ENCODE assay signal across 20 mouse cellular contexts in the genomic region with DNA sequence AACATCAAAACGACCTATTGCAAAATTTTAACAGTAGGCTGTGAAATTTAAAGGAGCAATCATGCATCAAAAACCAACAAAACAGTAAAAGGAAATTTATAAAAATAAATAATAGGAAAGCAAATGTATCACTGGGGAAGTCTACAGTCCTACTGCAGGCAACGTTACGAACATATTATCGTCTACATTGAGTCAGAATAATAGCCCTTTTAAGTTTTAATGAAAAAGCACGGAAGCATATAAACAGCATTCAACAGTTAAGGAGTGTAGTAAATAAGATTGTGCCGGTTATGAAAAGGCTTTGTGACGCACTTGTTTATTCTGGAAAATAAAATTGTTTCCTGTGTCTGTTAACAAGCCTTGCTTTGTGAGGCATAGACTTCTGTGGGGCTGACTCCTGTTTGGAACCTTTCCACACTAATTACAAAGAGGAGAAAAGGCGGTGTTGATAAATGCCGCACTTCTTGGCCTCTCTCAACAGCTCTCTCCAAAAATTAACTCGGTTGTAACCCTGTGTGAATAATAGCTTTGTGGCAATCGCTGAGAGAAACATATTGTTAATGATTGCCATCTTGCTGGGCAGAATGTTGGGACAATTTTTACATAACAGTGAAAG.
DNase-seq lines count a peak whose midpoint lies in the region; ATAC-seq and TF ChIP-seq lines count a peak whose summit lies in the region.
"Had no signal": no experiment of that assay in that cellular context is flagged by ENCODE, and none has a peak within 500 bp of the region (broad histone marks: within the 10 kb centered on the region; RNA-seq: fewer than 3 reads in every experiment).

No protein-coding gene starts in this region.

- 62% methylated on average over 11 of the region's 11 CpGs for WGBS in hindbrain, embryonic 12.5 days
- 64% methylated on average over 11 of the region's 11 CpGs for WGBS in hindbrain, embryonic 11.5 days
- 42% methylated on average over 11 of the region's 11 CpGs for WGBS in midbrain, embryonic 15.5 days
- 50% methylated on average over 11 of the region's 11 CpGs for WGBS in midbrain, embryonic 14.5 days
- 42% methylated on average over 11 of the region's 11 CpGs for WGBS in hindbrain, embryonic 14.5 days
- WGBS in thymus, adult 2 months: 89% methylated on average over 11 of the region's 11 CpGs

- peak; percentile 68; the same call in 1 of the 2 replicates for ATAC-seq in hindbrain, embryonic 12.5 days (ENCODE audit: low FRiP score)
- no peak for ATAC-seq in hindbrain, embryonic 11.5 days (ENCODE audit: low FRiP score)
- peak; percentile 63; the same call in 1 of the 2 replicates for ATAC-seq in midbrain, embryonic 15.5 days (replicated peaks)
- ATAC-seq in midbrain, embryonic 14.5 days (ENCODE audit: low FRiP score, low TSS enrichment): no peak; the same call in 1 of the 2 replicates
- ATAC-seq in hindbrain, embryonic 14.5 days (ENCODE audit: low FRiP score): peak; percentile 62; the same call in 1 of the 2 replicates

- no peak for TF ChIP-seq CTCF in brain, embryonic 14.5 days (IDR thresholded peaks at IDR 0.05; ENCODE audit: borderline replicate concordance, extremely low read depth, insufficient read depth, insufficient read length)
- no peak for TF ChIP-seq CTCF in thymus, adult 2 months (IDR thresholded peaks at IDR 0.05; ENCODE audit: borderline replicate concordance, control insufficient read depth, extremely low read depth, insufficient read depth, low read length, poor library complexity)

- H3K36me3 ChIP-seq in hindbrain, embryonic 12.5 days: no peaks in the 10 kb centered on the region
- H3K36me3 ChIP-seq in hindbrain, embryonic 11.5 days (ENCODE audit: control insufficient read depth, insufficient read depth, low read length): no peaks in the 10 kb centered on the region
- H3K36me3 ChIP-seq in midbrain, embryonic 15.5 days (replicated peaks): no peaks in the 10 kb centered on the region
- H3K36me3 ChIP-seq in midbrain, embryonic 14.5 days (ENCODE audit: control insufficient read depth, insufficient read depth, low read length): no peaks in the 10 kb centered on the region
- no peaks in the 10 kb centered on the region for H3K36me3 ChIP-seq in hindbrain, embryonic 14.5 days (replicated peaks; ENCODE audit: control insufficient read depth, insufficient read depth)
- H3K36me3 ChIP-seq in thymus, adult 2 months (ENCODE audit: control insufficient read depth, insufficient read depth, low read length): no peaks in the 10 kb centered on the region
- H3K36me3 ChIP-seq: heart, embryonic 10.5 days; liver, embryonic 13.5 days; lung, embryonic 15.5 days; midbrain, embryonic 12.5 days had no signal

- no peaks in the 10 kb centered on the region for H3K27me3 ChIP-seq in hindbrain, embryonic 12.5 days
- H3K27me3 ChIP-seq in hindbrain, embryonic 11.5 days (ENCODE audit: control insufficient read depth, insufficient read depth, low read length): no peaks in the 10 kb centered on the region
- H3K27me3 ChIP-seq in midbrain, embryonic 15.5 days (replicated peaks): no peaks in the 10 kb centered on the region
- H3K27me3 ChIP-seq in midbrain, embryonic 14.5 days (ENCODE audit: control insufficient read depth, insufficient read depth, low read length): no peaks in the 10 kb centered on the region
- no peaks in the 10 kb centered on the region for H3K27me3 ChIP-seq in hindbrain, embryonic 14.5 days (ENCODE audit: control insufficient read depth, insufficient read depth, low read length)
- H3K27me3 ChIP-seq in thymus, adult 2 months (ENCODE audit: control insufficient read depth, insufficient read depth, low read length): no peaks in the 10 kb centered on the region
- H3K27me3 ChIP-seq: CH12.LX; liver, embryonic 13.5 days; lung, embryonic 15.5 days; midbrain, embryonic 12.5 days had no signal

- no peak for DNase-seq in hindbrain, embryonic 11.5 days (ENCODE audit: low spot score)
- DNase-seq in midbrain, embryonic 14.5 days: no peak
- peak; percentile 86 for DNase-seq in brain, embryonic 14.5 days (ENCODE audit: low read depth)
- DNase-seq in hindbrain, embryonic 14.5 days (ENCODE audit: low spot score): no peak
- no peak for DNase-seq in right cerebral cortex, postnatal 25 days
- DNase-seq in thymus, adult 2 months: no peak
- DNase-seq: adrenal gland, postnatal 25 days; cerebellum, adult 2 months; kidney, adult 18-20 months; kidney, postnatal 25 days; layer of hippocampus, adult 9-11 months; liver, embryonic 13.5 days; thymus, postnatal 36 days had no signal

- no peak overlapping the region for H3K4me3 ChIP-seq in hindbrain, embryonic 12.5 days
- no peak overlapping the region for H3K4me3 ChIP-seq in hindbrain, embryonic 11.5 days (ENCODE audit: low read depth, low read length)
- no peak overlapping the region for H3K4me3 ChIP-seq in midbrain, embryonic 15.5 days
- H3K4me3 ChIP-seq in midbrain, embryonic 14.5 days (replicated peaks; ENCODE audit: low read depth, low read length): no peak overlapping the region
- H3K4me3 ChIP-seq in hindbrain, embryonic 14.5 days (replicated peaks; ENCODE audit: low read length): no peak overlapping the region
- H3K4me3 ChIP-seq in thymus, adult 2 months (ENCODE audit: control insufficient read depth, insufficient read depth, low read length): no peak overlapping the region
- H3K4me3 ChIP-seq: heart, embryonic 10.5 days; liver, embryonic 13.5 days; lung, embryonic 15.5 days; midbrain, embryonic 12.5 days had no signal

- H3K27ac ChIP-seq in hindbrain, embryonic 12.5 days: no peak overlapping the region
- H3K27ac ChIP-seq in hindbrain, embryonic 11.5 days (ENCODE audit: low read depth, low read length): no peak overlapping the region
- no peak overlapping the region for H3K27ac ChIP-seq in midbrain, embryonic 15.5 days
- H3K27ac ChIP-seq in midbrain, embryonic 14.5 days (replicated peaks; ENCODE audit: low read depth, low read length): no peak overlapping the region
- no peak overlapping the region for H3K27ac ChIP-seq in hindbrain, embryonic 14.5 days
- H3K27ac ChIP-seq in thymus, adult 2 months (ENCODE audit: control insufficient read depth, insufficient read depth, low read length): no peak overlapping the region
- H3K27ac ChIP-seq: heart, embryonic 10.5 days; liver, embryonic 13.5 days; lung, embryonic 15.5 days; macrophage; midbrain, embryonic 12.5 days had no signal

- no peaks in the 10 kb centered on the region for H3K9me3 ChIP-seq in hindbrain, embryonic 12.5 days (replicated peaks)
- H3K9me3 ChIP-seq in hindbrain, embryonic 11.5 days (ENCODE audit: control insufficient read depth, low read length): no peaks in the 10 kb centered on the region
- no peaks in the 10 kb centered on the region for H3K9me3 ChIP-seq in midbrain, embryonic 15.5 days
- H3K9me3 ChIP-seq in midbrain, embryonic 14.5 days (ENCODE audit: control insufficient read depth, low read length): no peaks in the 10 kb centered on the region
- H3K9me3 ChIP-seq in hindbrain, embryonic 14.5 days (ENCODE audit: control insufficient read depth, low read length): no peaks in the 10 kb centered on the region
- H3K9me3 ChIP-seq: heart, embryonic 10.5 days; liver, embryonic 13.5 days; lung, embryonic 15.5 days; midbrain, embryonic 12.5 days had no signal

- no peaks in the 10 kb centered on the region for H3K4me1 ChIP-seq in hindbrain, embryonic 12.5 days
- H3K4me1 ChIP-seq in hindbrain, embryonic 11.5 days (replicated peaks; ENCODE audit: control insufficient read depth, insufficient read depth, low read length): no peaks in the 10 kb centered on the region
- H3K4me1 ChIP-seq in midbrain, embryonic 15.5 days: 0 out of 2 replicates have a peak, but pooled peaks cover 5% of the 10 kb centered on the region
- no peaks in the 10 kb centered on the region for H3K4me1 ChIP-seq in midbrain, embryonic 14.5 days (ENCODE audit: control insufficient read depth, insufficient read depth, low read length)
- no peaks in the 10 kb centered on the region for H3K4me1 ChIP-seq in hindbrain, embryonic 14.5 days (replicated peaks; ENCODE audit: control insufficient read depth, insufficient read depth, low read length)
- no peaks in the 10 kb centered on the region for H3K4me1 ChIP-seq in thymus, adult 2 months (replicated peaks; ENCODE audit: control insufficient read depth, insufficient read depth, low read length)
- H3K4me1 ChIP-seq: heart, embryonic 10.5 days; liver, embryonic 13.5 days; lung, embryonic 15.5 days; midbrain, embryonic 12.5 days had no signal

- no peak overlapping the region for H3K9ac ChIP-seq in hindbrain, embryonic 12.5 days
- no peak overlapping the region for H3K9ac ChIP-seq in hindbrain, embryonic 11.5 days (ENCODE audit: low read depth, low read length)
- no peak overlapping the region for H3K9ac ChIP-seq in midbrain, embryonic 15.5 days
- H3K9ac ChIP-seq in midbrain, embryonic 14.5 days (replicated peaks; ENCODE audit: low read length): no peak overlapping the region
- H3K9ac ChIP-seq in hindbrain, embryonic 14.5 days: no peak overlapping the region
- H3K9ac ChIP-seq: liver, embryonic 13.5 days; lung, embryonic 15.5 days; midbrain, embryonic 12.5 days had no signal

- no peak for TF ChIP-seq POLR2A in brain, embryonic 14.5 days (IDR thresholded peaks at IDR 0.05; ENCODE audit: borderline replicate concordance, extremely low read depth, insufficient read depth, insufficient read length, poor library complexity, severe bottlenecking)
- TF ChIP-seq POLR2A in thymus, adult 2 months (IDR thresholded peaks at IDR 0.05; ENCODE audit: control insufficient read depth, extremely low read depth, insufficient read depth, low read length, poor library complexity): no peak

- no peak overlapping the region for H3K4me2 ChIP-seq in hindbrain, embryonic 12.5 days (replicated peaks)
- no peak overlapping the region for H3K4me2 ChIP-seq in hindbrain, embryonic 11.5 days (replicated peaks; ENCODE audit: low read depth, low read length)
- H3K4me2 ChIP-seq in midbrain, embryonic 15.5 days: peak overlapping the region; percentile 11; the same call in 1 of the 2 replicates
- no peak overlapping the region for H3K4me2 ChIP-seq in midbrain, embryonic 14.5 days (ENCODE audit: low read length)
- H3K4me2 ChIP-seq in hindbrain, embryonic 14.5 days (replicated peaks): 0 out of 2 replicates have a peak overlapping the region, but pooled peaks have one; percentile 16
- H3K4me2 ChIP-seq: liver, embryonic 13.5 days; lung, embryonic 15.5 days; midbrain, embryonic 12.5 days had no signal

Comparison
In these comparisons a context has a peak if more than half of its experiments do, and no peak if none do; other contexts are left out.
1. ATAC-seq: peak in hindbrain, embryonic 12.5 days (single experiment), midbrain, embryonic 15.5 days (single experiment) and hindbrain, embryonic 14.5 days (single experiment); none in hindbrain, embryonic 11.5 days (single experiment) and midbrain, embryonic 14.5 days (single experiment).
2. H3K4me2 ChIP-seq: peak in midbrain, embryonic 15.5 days (single experiment) and hindbrain, embryonic 14.5 days (single experiment); none in hindbrain, embryonic 12.5 days (single experiment), hindbrain, embryonic 11.5 days (single experiment) and midbrain, embryonic 14.5 days (single experiment).